Mouse (Mus musculus): Measurements from ENCODE around the gene Ubald1. TPM values are rescaled to one million over a fixed set of nuclear protein-coding genes. Genes with fewer than 3 reads are reported as not detected.

Ubald1 gene
- total and polyA plus RNA-seq, 3 experiments = 9.6 to 53.7 (median 11.6) TPM

- in situ Hi-C loops (cut with MboI; ENCODE audit: low pct_ligation_motif_present, low pct_unique_long_range_greater_than_20kb, low sequenced_read_pairs) = no loop called here
- Histone ChIP-seq H3K27ac (ENCODE audit: insufficient read depth, low read depth) (no peak overlapping the region), H3K9ac (ENCODE audit: insufficient read depth, low read depth) (no peak overlapping the region), H3K27me3 (replicated peaks) (no peaks in the 10 kb centered on the region), H3K4me1 (ENCODE audit: control insufficient read depth in 1 of 2, insufficient read depth in 2 of 2) (peaks cover 27 to 50% of the 10 kb centered on the region in 2 experiments), H3K9me3 (replicated peaks; ENCODE audit: low read length) (no peaks in the 10 kb centered on the region), H3K36me3 (replicated peaks in 1 of 2; ENCODE audit: control insufficient read depth in 1 of 2, insufficient read depth in 1 of 2, low read length in 1 of 2) (peaks cover 15 to 32% of the 10 kb centered on the region in 2 experiments), H3K79me2 (replicated peaks; ENCODE audit: control insufficient read depth, extremely low read depth, insufficient read depth, poor library complexity, severe bottlenecking) (no peaks in the 10 kb centered on the region), H3K4me2 (ENCODE audit: insufficient read depth, low read depth, poor library complexity, severe bottlenecking) (no peak overlapping the region), H3K4me3 (replicated peaks in 1 of 3; ENCODE audit: low read depth in 2 of 3, low read length in 2 of 3, poor library complexity in 1 of 3) (peak overlapping the region in 1 of 3 experiments; percentile 34)
- TF ChIP-seq TCF12 (IDR thresholded peaks at IDR 0.05; ENCODE audit: low read depth, low read length) = peak; percentile 46; the same call in 1 of the 2 replicates
- peak; percentile 93 for TF ChIP-seq ZNF384 (IDR thresholded peaks at IDR 0.05; ENCODE audit: low read depth, low read length)
- TF ChIP-seq ELF1 (IDR thresholded peaks at IDR 0.05; ENCODE audit: low read depth, low read length) = 0 out of 2 replicates have a peak, but pooled peaks have one; percentile 33
- TF ChIP-seq MAX (IDR thresholded peaks at IDR 0.05; ENCODE audit: low read length) = no peak
- TF ChIP-seq ZKSCAN1 (IDR thresholded peaks at IDR 0.05; ENCODE audit: borderline replicate concordance, low read depth, low read length) = no peak
- 0 out of 2 replicates have a peak, but pooled peaks have one; percentile 51 for TF ChIP-seq MAZ (IDR thresholded peaks at IDR 0.05; ENCODE audit: low read depth, low read length)
- TF ChIP-seq ETS1 (conservative IDR thresholded peaks at IDR 0.05; ENCODE audit: low read depth, low read length) = no peak
- peak; percentile 61 for TF ChIP-seq MXI1 (IDR thresholded peaks at IDR 0.05; ENCODE audit: low read depth, low read length)
- TF ChIP-seq POLR2A (IDR thresholded peaks at IDR 0.05; ENCODE audit: low read depth, low read length) = no peak
- TF ChIP-seq SIN3A (IDR thresholded peaks at IDR 0.05; ENCODE audit: low read length) = peak; percentile 76
- TF ChIP-seq TBP (conservative IDR thresholded peaks at IDR 0.05; ENCODE audit: low read depth, low read length) = no peak
- TF ChIP-seq ZC3H11A (IDR thresholded peaks at IDR 0.05; ENCODE audit: low read depth, low read length) = peak; percentile 66
- 0 out of 2 replicates have a peak, but pooled peaks have one; percentile 20 for TF ChIP-seq MAFK (IDR thresholded peaks at IDR 0.05; ENCODE audit: insufficient replicate concordance, low read length)
- peak; percentile 45 for TF ChIP-seq HCFC1 (IDR thresholded peaks at IDR 0.05; ENCODE audit: low read depth, low read length)
- no peak for TF ChIP-seq ZMIZ1 (IDR thresholded peaks at IDR 0.05; ENCODE audit: low read depth, low read length)
- 0 out of 2 replicates have a peak, but pooled peaks have one; percentile 13 for TF ChIP-seq EP300 (IDR thresholded peaks at IDR 0.05; ENCODE audit: low read length)
- peak; percentile 72 for TF ChIP-seq IRF4 (IDR thresholded peaks at IDR 0.05; ENCODE audit: low read depth, low read length)
- peak; percentile 97 to 100 for TF ChIP-seq CTCF (conservative IDR thresholded peaks at IDR 0.05 in 1 of 2, IDR thresholded peaks at IDR 0.05 in 1 of 2; ENCODE audit: low read depth in 2 of 2, low read length in 2 of 2)
- 0 out of 2 replicates have a peak, but pooled peaks have one; percentile 27 for TF ChIP-seq KAT2A (IDR thresholded peaks at IDR 0.05; ENCODE audit: insufficient replicate concordance, low read length)
- 0 out of 2 replicates have a peak, but pooled peaks have one; percentile 41 for TF ChIP-seq MYC (IDR thresholded peaks at IDR 0.05; ENCODE audit: low read depth, low read length)
- TF ChIP-seq JUND (conservative IDR thresholded peaks at IDR 0.05; ENCODE audit: low read depth, low read length) = 0 out of 2 replicates have a peak, but pooled peaks have one; percentile 37
- TF ChIP-seq MEF2A (IDR thresholded peaks at IDR 0.05; ENCODE audit: borderline replicate concordance, low read depth, low read length) = 0 out of 2 replicates have a peak, but pooled peaks have one; percentile 32
- no peak for TF ChIP-seq UBTF (IDR thresholded peaks at IDR 0.05; ENCODE audit: low read depth, low read length)
- peak; percentile 89 for TF ChIP-seq SMC3 (IDR thresholded peaks at IDR 0.05; ENCODE audit: low read depth, low read length)
- 0 out of 2 replicates have a peak, but pooled peaks have one; percentile 17 for TF ChIP-seq NRF1 (IDR thresholded peaks at IDR 0.05; ENCODE audit: low read depth, low read length)
- peak; percentile 59; the same call in 1 of the 2 replicates for TF ChIP-seq RCOR1 (conservative IDR thresholded peaks at IDR 0.05; ENCODE audit: low read depth, low read length)
- peak; percentile 51; the same call in 1 of the 2 replicates for TF ChIP-seq BHLHE40 (IDR thresholded peaks at IDR 0.05; ENCODE audit: low read depth, low read length)
- dilution Hi-C loops (cut with MboI; ENCODE audit: extremely low pct_ligation_motif_present, extremely low pct_unique_long_range_greater_than_20kb, low sequenced_read_pairs) = no loop called here
- peak; percentile 77 for DNase-seq (ENCODE audit: extremely low read depth)
These were observed 33.9 kb upstream of the Ubald1 start for GRCm38 (mm10) chr16:4913783-4914735.
